Mouse (Mus musculus): Measurements from ENCODE around the gene Lurap1. TPM values are rescaled to one million over a fixed set of nuclear protein-coding genes. Genes with fewer than 3 reads are reported as not detected.

Gene Lurap1
- polyA plus RNA-seq, 1 experiment from 2014 or later = 2.6 TPM

DNA sequence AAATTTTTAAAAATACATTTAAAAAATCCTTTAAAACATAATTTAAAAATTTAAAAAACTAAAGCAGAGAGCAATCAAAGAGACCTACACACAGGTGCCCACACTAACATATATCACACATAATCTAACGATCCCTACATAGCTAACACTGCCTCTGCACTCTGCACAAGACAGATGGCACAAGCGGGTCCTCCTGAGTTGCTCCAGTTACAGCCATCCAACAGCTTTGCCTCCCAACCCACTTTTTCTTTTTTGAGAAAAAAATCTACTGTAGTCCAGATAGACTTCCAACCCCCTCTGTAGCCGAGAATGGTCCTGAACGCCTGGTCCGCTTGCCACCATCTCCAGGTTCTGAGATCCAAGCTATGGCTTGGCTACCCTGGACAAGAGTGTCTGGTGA lies 45.9 kb downstream of the Lurap1 start:
- ATAC-seq (ENCODE audit: insufficient number of reproducible peaks, insufficient read depth, low FRiP score, low TSS enrichment, low read depth) = no peak
- Histone ChIP-seq H3K27ac (no peak overlapping the region), H3K9me3 (no peaks in the 10 kb centered on the region), H3K36me3 (peaks cover 86% of the 10 kb centered on the region), H3K4me1 (replicated peaks) (no peaks in the 10 kb centered on the region), H3K4me3 (replicated peaks) (no peak overlapping the region), H3K4me2 (no peak overlapping the region), H3K27me3 (no peaks in the 10 kb centered on the region), H3K9ac (replicated peaks) (no peak overlapping the region)
- WGBS = 93% methylated on average over 5 of the region's 5 CpGs

DNA sequence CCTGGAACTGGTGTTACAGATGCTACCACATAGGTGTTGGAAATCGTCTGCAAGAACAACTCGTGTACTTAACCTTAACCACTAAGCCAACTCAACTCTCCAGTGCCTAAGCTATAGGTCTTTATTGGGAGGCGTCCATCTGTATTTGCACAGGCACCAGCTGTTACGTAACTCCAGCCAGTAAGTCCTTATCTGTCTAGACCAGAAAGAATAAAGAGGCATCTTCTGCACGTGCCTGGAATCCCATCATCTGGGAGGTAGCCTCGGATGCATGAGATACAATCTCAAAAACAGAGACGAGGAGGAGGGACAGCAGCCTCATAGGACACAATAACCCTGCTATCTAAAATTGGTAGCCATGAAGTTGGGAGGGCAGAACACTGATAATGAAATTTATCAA lies 50.2 kb downstream of the Lurap1 start:
- Histone ChIP-seq H3K4me3 (replicated peaks) (no peak overlapping the region), H3K36me3 (peaks cover 98% of the 10 kb centered on the region)
- 85% methylated on average over 7 of the region's 7 CpGs for WGBS

DNA sequence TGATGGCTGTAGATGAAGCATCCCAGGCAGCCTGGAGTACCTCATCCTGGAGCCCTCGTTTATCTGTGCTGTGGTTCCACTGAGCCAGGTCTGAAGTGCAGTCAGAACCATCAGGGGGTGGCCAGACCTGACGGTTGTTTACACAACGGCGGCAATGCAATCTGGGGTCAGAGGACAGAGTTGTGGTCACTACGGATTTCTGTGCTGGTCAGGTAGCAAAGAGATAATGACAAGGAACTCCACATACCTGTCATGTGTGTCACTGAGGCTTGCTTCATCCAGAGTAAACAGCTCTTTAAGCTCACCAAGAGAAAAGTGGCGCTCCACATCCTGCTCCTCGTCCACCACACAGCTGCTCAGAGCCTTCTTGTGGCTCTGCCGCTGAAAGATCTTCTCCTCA lies 53.9 kb downstream of the Lurap1 start:
- no peaks in the 10 kb centered on the region for H3K4me1 ChIP-seq (replicated peaks)
- H3K9me3 ChIP-seq = no peaks in the 10 kb centered on the region
- WGBS = 80% methylated on average over 8 of the region's 8 CpGs
- no peak overlapping the region for H3K4me2 ChIP-seq
- H3K4me3 ChIP-seq (replicated peaks) = no peak overlapping the region
- ATAC-seq (ENCODE audit: insufficient number of reproducible peaks, insufficient read depth, low FRiP score, low TSS enrichment, low read depth) = no peak
- peaks cover 100% of the 10 kb centered on the region for H3K36me3 ChIP-seq
- H3K27me3 ChIP-seq = no peaks in the 10 kb centered on the region
- H3K9ac ChIP-seq (replicated peaks) = no peak overlapping the region
- H3K27ac ChIP-seq = no peak overlapping the region

More for the DNA sequence above, 50.2 kb downstream of the Lurap1 start:
- H3K4me2 ChIP-seq = no peak overlapping the region
- no peaks in the 10 kb centered on the region for H3K4me1 ChIP-seq (replicated peaks)
- ATAC-seq (ENCODE audit: insufficient number of reproducible peaks, insufficient read depth, low FRiP score, low TSS enrichment, low read depth) = no peak
- no peaks in the 10 kb centered on the region for H3K9me3 ChIP-seq
- H3K27me3 ChIP-seq = no peaks in the 10 kb centered on the region
- no peak overlapping the region for H3K27ac ChIP-seq
- no peak overlapping the region for H3K9ac ChIP-seq (replicated peaks)

DNA sequence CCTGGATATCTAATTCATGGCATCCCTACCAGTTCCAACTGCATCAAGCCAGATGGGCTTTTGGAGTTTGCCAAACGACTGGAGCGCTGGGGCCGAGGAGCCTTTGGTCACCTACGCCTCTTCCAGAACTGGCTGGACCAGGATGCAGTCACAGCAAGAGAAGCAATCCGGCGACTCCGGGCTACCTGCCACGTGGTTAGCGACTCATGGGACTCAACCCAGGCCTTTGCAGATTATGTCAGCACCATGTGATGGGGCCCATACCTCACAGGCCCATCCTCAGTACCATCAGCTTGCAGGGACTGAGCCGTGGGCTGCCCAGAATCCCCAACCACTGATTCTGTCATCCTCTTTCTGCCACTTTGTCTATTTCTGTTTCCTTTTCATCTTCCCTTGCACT lies 54.8 kb downstream of the Lurap1 start:
- Histone ChIP-seq H3K36me3 (peaks cover 100% of the 10 kb centered on the region), H3K4me2 (no peak overlapping the region), H3K4me1 (replicated peaks) (no peaks in the 10 kb centered on the region), H3K27me3 (no peaks in the 10 kb centered on the region), H3K9ac (replicated peaks) (no peak overlapping the region), H3K4me3 (replicated peaks) (no peak overlapping the region), H3K27ac (no peak overlapping the region), H3K9me3 (no peaks in the 10 kb centered on the region)
- 92% methylated on average over 10 of the region's 10 CpGs for WGBS
- ATAC-seq (ENCODE audit: insufficient number of reproducible peaks, insufficient read depth, low FRiP score, low TSS enrichment, low read depth) = no peak

DNA sequence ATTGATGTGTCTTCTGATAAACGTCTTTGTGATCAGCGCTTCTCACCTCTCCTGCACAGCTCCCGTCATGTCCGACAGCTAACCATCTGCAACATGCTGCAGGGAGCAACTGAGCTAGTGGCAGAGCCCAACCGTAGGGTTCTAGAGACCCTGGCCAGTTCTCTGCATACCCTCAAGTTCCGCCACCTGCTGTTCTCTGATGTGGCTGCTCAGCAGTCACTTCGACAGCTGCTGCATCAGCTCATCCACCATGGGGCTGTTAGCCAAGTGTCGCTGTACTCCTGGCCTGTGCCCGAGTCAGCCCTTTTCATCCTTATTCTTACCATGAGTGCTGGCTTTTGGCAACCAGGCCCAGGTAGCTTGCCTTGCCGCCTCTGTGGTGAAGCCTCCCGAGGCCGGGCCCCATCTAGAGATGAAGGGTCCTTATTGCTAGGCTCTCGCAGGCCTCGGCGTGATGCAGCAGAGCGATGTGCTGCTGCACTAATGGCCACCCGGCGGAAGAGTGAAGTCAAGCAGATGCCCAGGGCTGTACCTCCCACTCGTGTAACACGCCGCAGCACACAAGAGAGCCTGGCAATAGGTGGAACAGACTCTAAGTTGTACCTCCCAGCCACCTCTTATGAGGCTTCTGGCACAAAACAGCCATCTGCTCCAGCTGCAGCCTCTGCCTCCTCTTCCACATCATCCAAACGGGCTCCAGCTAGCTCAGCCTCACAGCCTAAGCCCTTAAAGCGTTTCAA lies 62.5 kb downstream of the Lurap1 start:
- H3K9me3 ChIP-seq = no peaks in the 10 kb centered on the region
- no peak overlapping the region for H3K9ac ChIP-seq (replicated peaks)
- H3K4me3 ChIP-seq (replicated peaks) = no peak overlapping the region
- H3K4me1 ChIP-seq (replicated peaks) = no peaks in the 10 kb centered on the region
- H3K27ac ChIP-seq = no peak overlapping the region
- no peak overlapping the region for H3K4me2 ChIP-seq
- ATAC-seq (ENCODE audit: insufficient number of reproducible peaks, insufficient read depth, low FRiP score, low TSS enrichment, low read depth) = no peak
- H3K27me3 ChIP-seq = no peaks in the 10 kb centered on the region
- peaks cover 99% of the 10 kb centered on the region for H3K36me3 ChIP-seq
- 89% methylated on average over 23 of the region's 23 CpGs for WGBS

Other genes with a start within 250 kb of the Lurap1 start
- gene Dmbx1, start 211.4 kb downstream of the Lurap1 start, polyA plus RNA-seq (2016; fragmentation: Nextera tagmentation; extraction: Ambion mirVana) = 0.08 and 0.13 TPM in 2 replicates
- 0.81 and 1.1 TPM in 2 replicates for gene Faah, start 133.4 kb downstream of the Lurap1 start, polyA plus RNA-seq (2016; fragmentation: Nextera tagmentation; extraction: Ambion mirVana)
- gene Nsun4, start 97.5 kb downstream of the Lurap1 start, polyA plus RNA-seq (2016; fragmentation: Nextera tagmentation; extraction: Ambion mirVana) = 18.4 and 21.1 TPM in 2 replicates
- gene Uqcrh, start 76.3 kb downstream of the Lurap1 start, polyA plus RNA-seq (2016; fragmentation: Nextera tagmentation; extraction: Ambion mirVana) = 436 and 452 TPM in 2 replicates
- gene Lrrc41, start 76.1 kb downstream of the Lurap1 start, polyA plus RNA-seq (2016; fragmentation: Nextera tagmentation; extraction: Ambion mirVana) = 78.9 and 82.6 TPM in 2 replicates
- gene Rad54l, start 27.6 kb downstream of the Lurap1 start, polyA plus RNA-seq (2016; fragmentation: Nextera tagmentation; extraction: Ambion mirVana) = 53.9 and 59.2 TPM in 2 replicates
- 73.8 and 74.8 TPM in 2 replicates for gene Pomgnt1, start 27.5 kb downstream of the Lurap1 start, polyA plus RNA-seq (2016; fragmentation: Nextera tagmentation; extraction: Ambion mirVana)
- gene Tspan1, start 16.3 kb upstream of the Lurap1 start, polyA plus RNA-seq (2016; fragmentation: Nextera tagmentation; extraction: Ambion mirVana) = 0.10 and 0.16 TPM in 2 replicates
- gene 1700042G07Rik, start 22.0 kb upstream of the Lurap1 start, polyA plus RNA-seq (2016; fragmentation: Nextera tagmentation; extraction: Ambion mirVana) = not detected in 2 replicates
- gene Gm49337, start 22.0 kb upstream of the Lurap1 start, polyA plus RNA-seq (2016; fragmentation: Nextera tagmentation; extraction: Ambion mirVana) = not detected in 2 replicates
- gene Pik3r3, start 70.3 kb upstream of the Lurap1 start, polyA plus RNA-seq (2016; fragmentation: Nextera tagmentation; extraction: Ambion mirVana) = 45.2 and 50.7 TPM in 2 replicates